Mouse (Mus musculus): ENCODE results near the gene Paqr9. TPM values are rescaled to one million over a fixed set of nuclear protein-coding genes. Genes with fewer than 3 reads are reported as not detected.
A peak's percentile ranks its signal among the peaks of the same experiment; 100 is the strongest.

The Paqr9 gene
- total RNA-seq, 2 experiments from 2014 or later = 4.8 to 5.0 TPM

- DNase-seq = no peak
These were observed 19.0 kb downstream of the Paqr9 start for GRCm38 (mm10) chr9:95578366-95578895.

- no peak for DNase-seq
These were observed 21.7 kb downstream of the Paqr9 start for GRCm38 (mm10) chr9:95581021-95581757.

GRCm38 (mm10) chr9:95581758-95582515, 22.5 kb downstream of the Paqr9 start:
- DNase-seq = no peak

- no peak for DNase-seq
These were observed 23.1 kb downstream of the Paqr9 start for GRCm38 (mm10) chr9:95582555-95582954.

- DNase-seq = no peak
These were observed 26.6 kb downstream of the Paqr9 start for GRCm38 (mm10) chr9:95586046-95586445.

- no peak for DNase-seq
These were observed 28.6 kb downstream of the Paqr9 start for GRCm38 (mm10) chr9:95588070-95588469.

- no peak for DNase-seq
These were observed 34.8 kb downstream of the Paqr9 start for GRCm38 (mm10) chr9:95594291-95594690.

GRCm38 (mm10) chr9:95597466-95598178, 38.2 kb downstream of the Paqr9 start:
- no peak for DNase-seq

- no peak for DNase-seq
These were observed 38.8 kb downstream of the Paqr9 start for GRCm38 (mm10) chr9:95598179-95598721.

- DNase-seq = no peak
These were observed 39.9 kb downstream of the Paqr9 start for GRCm38 (mm10) chr9:95599399-95599798.

GRCm38 (mm10) chr9:95602849-95603248, 43.4 kb downstream of the Paqr9 start:
- DNase-seq = no peak

GRCm38 (mm10) chr9:95603316-95603715, 43.9 kb downstream of the Paqr9 start:
- no peak for DNase-seq

- no peak for DNase-seq
These were observed 47.7 kb downstream of the Paqr9 start for GRCm38 (mm10) chr9:95607196-95607595.

- no peak for DNase-seq
These were observed 52.9 kb downstream of the Paqr9 start for GRCm38 (mm10) chr9:95612246-95612768.

- DNase-seq = no peak
These were observed 54.1 kb downstream of the Paqr9 start for GRCm38 (mm10) chr9:95613426-95614127.

GRCm38 (mm10) chr9:95614861-95615615, 55.6 kb downstream of the Paqr9 start:
- peak; percentile 44 for DNase-seq

GRCm38 (mm10) chr9:95615961-95616360, 56.5 kb downstream of the Paqr9 start:
- no peak for DNase-seq
